Mouse (Mus musculus) myocyte (in vitro differentiated cells): ENCODE measurements around the gene Epsti1.

Source experiments
- CEBPB ChIP-seq: IDR thresholded peaks from 2 replicates; pipeline ENCODE4 v1.6.1; 2011; ENCODE audit warnings: mild to moderate bottlenecking, moderate library complexity; ENCODE audit not compliant: poor library complexity, insufficient read depth, severe bottlenecking
- MAX ChIP-seq: IDR thresholded peaks from one replicate; pipeline ENCODE4 v1.6.1; 2011; ENCODE audit warnings: low read depth, mild to moderate bottlenecking, control low read depth
- MYOD1 ChIP-seq, 3 experiments: IDR thresholded peaks; one replicate each; pipeline ENCODE4 v1.6.1; 2011; ENCODE audit warnings: control low read depth in 2 of 3, low read depth in 2 of 3, mild to moderate bottlenecking in 2 of 3, moderate library complexity in 1 of 3; ENCODE audit not compliant: insufficient read length in 2 of 3, control insufficient read depth in 1 of 3
- MYOG ChIP-seq, 3 experiments: IDR thresholded peaks; one replicate each; pipeline ENCODE4 v1.6.1; 2011; ENCODE audit warnings: control low read depth in 2 of 3, low read depth in 2 of 3, mild to moderate bottlenecking in 2 of 3; ENCODE audit not compliant: insufficient read length in 2 of 3, control insufficient read depth in 1 of 3, insufficient read depth in 1 of 3
- POLR2A ChIP-seq: IDR thresholded peaks from one replicate; pipeline ENCODE4 v1.6.1; 2011; ENCODE audit warnings: low read depth, mild to moderate bottlenecking, control low read depth, moderate library complexity; ENCODE audit not compliant: insufficient read length
- REST ChIP-seq: IDR thresholded peaks from one replicate; pipeline ENCODE4 v1.6.1; 2011; ENCODE audit warnings: mild to moderate bottlenecking, control low read depth, moderate library complexity; ENCODE audit not compliant: insufficient read depth, insufficient read length
- TCF12 ChIP-seq: IDR thresholded peaks from one replicate; pipeline ENCODE4 v1.6.1; 2011; ENCODE audit warnings: mild to moderate bottlenecking, control low read depth; ENCODE audit not compliant: poor library complexity, insufficient read depth, severe bottlenecking

DNA sequence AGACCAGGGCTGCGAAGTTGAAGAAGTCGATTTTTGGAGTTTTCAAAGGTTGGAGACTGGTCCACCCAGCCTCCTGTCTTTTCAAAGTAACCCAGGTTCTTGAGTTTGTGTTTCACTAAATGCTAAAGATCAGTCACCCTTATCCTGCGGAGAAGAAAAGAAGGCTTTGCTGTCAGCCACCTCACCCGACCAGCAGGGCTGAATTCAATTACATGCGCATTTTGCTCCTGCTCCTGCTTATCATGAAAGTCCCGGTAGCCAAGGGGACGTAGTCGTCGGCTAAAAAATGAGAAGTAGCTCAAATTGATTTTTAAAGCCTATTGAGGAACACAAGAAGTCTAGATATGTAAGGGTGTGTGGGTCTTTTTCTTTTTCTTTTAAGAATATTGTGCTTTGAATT lies 38.2 kb downstream of the Epsti1 start:
- TF ChIP-seq POLR2A (no peak), MYOG (IDR thresholded peaks at IDR 0.05; ENCODE audit: control insufficient read depth in 1 of 3, insufficient read depth in 1 of 3, insufficient read length in 2 of 3, low read depth in 2 of 3) (no peak), MYOD1 (IDR thresholded peaks at IDR 0.05; ENCODE audit: control insufficient read depth in 1 of 3, insufficient read length in 2 of 3, low read depth in 2 of 3) (no peak), CEBPB (no peak), MAX (no peak), TCF12 (no peak), REST (no peak)
